Mouse (Mus musculus) embryonic facial prominence, embryonic 13.5 days (tissue): Measurements from ENCODE around the gene Hils1. TPM values are rescaled to one million over a fixed set of nuclear protein-coding genes. Genes with fewer than 3 reads are reported as not detected.
A peak's percentile ranks its signal among the peaks of the same experiment; 100 is the strongest.
"Not testable (repeated sequence)": the region's sequence is repeated elsewhere in the genome, so short reads cannot be mapped to it uniquely, and the experiment has no call there.

Experiments used
- ATAC-seq: fragments of 200-750 bp; cut with Nextera tagmentation; 2 replicates; pipeline ENCODE4 v1.8.0; 2017; ENCODE audit warnings: low read depth; ENCODE audit not compliant: insufficient number of reproducible peaks, insufficient read depth, low FRiP score, low TSS enrichment
- H3K27ac ChIP-seq: fragments of 300-500 bp; sonication (generic); 2 replicates; pipeline ENCODE4 v1.5.1; 2015; ENCODE audit warnings: moderate library complexity, mild to moderate bottlenecking, inconsistent platforms
- H3K27me3 ChIP-seq: fragments of 300-500 bp; sonication (generic); 2 replicates; pipeline ENCODE4 v1.6.1; 2015; ENCODE audit warnings: mild to moderate bottlenecking, inconsistent platforms
- H3K36me3 ChIP-seq: fragments of 300-500 bp; sonication (generic); 2 replicates; pipeline ENCODE4 v1.6.1; 2015; ENCODE audit warnings: mild to moderate bottlenecking, inconsistent platforms
- H3K4me1 ChIP-seq: fragments of 300-500 bp; sonication (generic); 2 replicates; pipeline ENCODE4 v1.6.1; 2015; ENCODE audit warnings: inconsistent platforms
- H3K4me2 ChIP-seq: fragments of 300-500 bp; sonication (generic); 2 replicates; pipeline ENCODE4 v1.6.1; 2015; ENCODE audit warnings: moderate library complexity, mild to moderate bottlenecking, inconsistent platforms
- H3K4me3 ChIP-seq: fragments of 300-500 bp; sonication (generic); 2 replicates; pipeline ENCODE4 v1.5.1; 2015; ENCODE audit warnings: mild to moderate bottlenecking, inconsistent platforms
- H3K9ac ChIP-seq: fragments of 300-500 bp; sonication (generic); 2 replicates; pipeline ENCODE4 v1.6.1; 2015; ENCODE audit warnings: mild to moderate bottlenecking, inconsistent platforms
- H3K9me3 ChIP-seq: fragments of 300-500 bp; sonication (generic); 2 replicates; pipeline ENCODE4 v1.6.1; 2016; ENCODE audit warnings: inconsistent platforms
- WGBS: fragments of 180-500 bp; shearing (Covaris S2); methylation state at CpG from one replicate; pipeline ENCODE4 v1.1.7; 2015; ENCODE audit warnings: mixed read lengths; 5-methylcytosine and 5-hydroxymethylcytosine counted together
- polyA plus RNA-seq: library from polyadenylated mRNA; unstranded; fragments of >200 nt; fragmentation: Nextera tagmentation; extraction: Ambion mirVana; gene quantifications from 2 replicates; pipeline ENCODE4 v1.2.1, GENCODE M21; 2015

The Hils1 gene
- polyA plus RNA-seq, 1 experiment from 2014 or later: not detected

- no peak overlapping the region for H3K4me2 ChIP-seq
- H3K9ac ChIP-seq: no peak overlapping the region
- peak overlapping the region; percentile 23; the same call in 1 of the 2 replicates for H3K27ac ChIP-seq
- 18% methylated on average over 6 of the region's 6 CpGs for WGBS
- no peaks in the 10 kb centered on the region for H3K9me3 ChIP-seq
- H3K4me3 ChIP-seq: no peak overlapping the region
- H3K4me1 ChIP-seq: peaks cover 15% of the 10 kb centered on the region; the same call in 1 of the 2 replicates
- peaks cover 55% of the 10 kb centered on the region for H3K36me3 ChIP-seq
- ATAC-seq: no peak
- H3K27me3 ChIP-seq: no peaks in the 10 kb centered on the region
These were observed 15.2 kb upstream of the Hils1 start for GRCm38 (mm10) chr11:94952169-94952568.

- no peak for ATAC-seq
- WGBS: 54% methylated on average over 9 of the region's 9 CpGs
- 0 out of 2 replicates have a peak overlapping the region, but pooled peaks have one; percentile 32 for H3K4me2 ChIP-seq
These were observed 12.3 kb upstream of the Hils1 start for GRCm38 (mm10) chr11:94955103-94955502.

DNA sequence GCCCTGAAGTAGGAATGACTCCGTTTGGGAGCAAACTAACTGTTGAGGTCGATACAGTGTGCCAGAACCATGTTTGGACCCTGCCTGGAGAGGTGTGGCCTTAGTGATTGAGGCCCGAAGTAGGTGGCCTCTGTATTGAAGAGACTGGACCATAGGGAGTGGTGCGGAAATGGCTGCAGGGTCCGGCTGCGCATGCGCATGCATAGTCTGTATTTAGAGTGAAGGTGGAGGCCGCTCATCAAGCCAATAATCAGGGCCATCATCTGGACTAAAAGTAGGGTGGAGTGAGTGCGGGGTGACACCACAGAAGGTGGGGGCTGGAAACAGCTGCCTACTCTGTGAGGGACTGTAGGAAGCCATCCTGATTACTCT lies 9.7 kb upstream of the Hils1 start:
- Histone ChIP-seq H3K4me1 (peaks cover 15% of the 10 kb centered on the region), H3K27ac (peak overlapping the region; percentile 62), H3K9ac (peak overlapping the region; percentile 36; the same call in 1 of the 2 replicates), H3K36me3 (peaks cover 4% of the 10 kb centered on the region), H3K4me2 (peak overlapping the region; percentile 7; the same call in 1 of the 2 replicates), H3K9me3 (no peaks in the 10 kb centered on the region), H3K4me3 (no peak overlapping the region), H3K27me3 (no peaks in the 10 kb centered on the region)
- 82% methylated on average over 9 of the region's 9 CpGs for WGBS
- no peak for ATAC-seq

More at GRCm38 (mm10) chr11:94955103-94955502, 12.3 kb upstream of the Hils1 start:
- Histone ChIP-seq H3K9me3 (no peaks in the 10 kb centered on the region), H3K4me3 (no peak overlapping the region), H3K27ac (peak overlapping the region; percentile 45; the same call in 1 of the 2 replicates), H3K27me3 (no peaks in the 10 kb centered on the region), H3K4me1 (peaks cover 21% of the 10 kb centered on the region), H3K36me3 (peaks cover 25% of the 10 kb centered on the region), H3K9ac (no peak overlapping the region)

- H3K4me1 ChIP-seq: peaks cover 15% of the 10 kb centered on the region
- 25% methylated on average over 8 of the region's 8 CpGs for WGBS
- peak overlapping the region; percentile 62 for H3K27ac ChIP-seq
- H3K36me3 ChIP-seq: no peaks in the 10 kb centered on the region
- no peaks in the 10 kb centered on the region for H3K27me3 ChIP-seq
- no peak overlapping the region for H3K4me3 ChIP-seq
- H3K9me3 ChIP-seq: no peaks in the 10 kb centered on the region
- no peak; the same call in 1 of the 2 replicates for ATAC-seq
- H3K4me2 ChIP-seq: peak overlapping the region; percentile 7; the same call in 1 of the 2 replicates
- H3K9ac ChIP-seq: peak overlapping the region; percentile 36; the same call in 1 of the 2 replicates
These were observed 9.1 kb upstream of the Hils1 start for GRCm38 (mm10) chr11:94958065-94958858.

DNA sequence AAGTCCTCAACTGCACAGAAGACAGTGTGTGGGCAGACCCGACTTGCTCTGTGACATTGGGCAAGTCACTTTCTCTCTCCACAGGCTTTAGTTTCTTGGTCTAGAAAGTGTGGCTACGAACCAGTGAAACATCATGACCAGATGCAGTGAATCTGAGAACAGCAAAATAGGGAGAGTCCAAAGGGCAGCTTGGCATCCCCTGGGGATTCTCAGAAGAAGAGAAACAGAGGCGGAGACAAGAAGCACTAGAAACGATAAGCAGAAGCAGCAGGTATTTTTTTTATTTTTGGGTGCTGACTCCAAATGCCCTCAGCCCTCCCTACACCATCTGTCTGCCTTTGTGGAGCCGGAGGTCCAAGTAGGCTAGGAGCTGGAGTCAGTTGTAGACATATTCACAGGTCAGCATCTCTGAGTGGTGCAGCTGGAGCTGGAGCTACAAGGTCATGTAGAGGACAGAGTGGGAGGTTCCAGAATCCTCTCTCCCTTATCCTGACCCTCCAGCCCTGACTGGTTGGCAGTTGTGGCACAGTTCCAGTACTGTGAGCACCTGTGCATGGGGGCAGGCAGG lies 4.8 kb upstream of the Hils1 start:
- Histone ChIP-seq H3K27ac (no peak overlapping the region), H3K9me3 (no peaks in the 10 kb centered on the region), H3K9ac (no peak overlapping the region), H3K4me2 (no peak overlapping the region), H3K27me3 (no peaks in the 10 kb centered on the region), H3K4me1 (peaks cover 15% of the 10 kb centered on the region), H3K4me3 (no peak overlapping the region), H3K36me3 (no peaks in the 10 kb centered on the region)
- ATAC-seq: no peak
- WGBS: 75% methylated on average over 5 of the region's 5 CpGs

DNA sequence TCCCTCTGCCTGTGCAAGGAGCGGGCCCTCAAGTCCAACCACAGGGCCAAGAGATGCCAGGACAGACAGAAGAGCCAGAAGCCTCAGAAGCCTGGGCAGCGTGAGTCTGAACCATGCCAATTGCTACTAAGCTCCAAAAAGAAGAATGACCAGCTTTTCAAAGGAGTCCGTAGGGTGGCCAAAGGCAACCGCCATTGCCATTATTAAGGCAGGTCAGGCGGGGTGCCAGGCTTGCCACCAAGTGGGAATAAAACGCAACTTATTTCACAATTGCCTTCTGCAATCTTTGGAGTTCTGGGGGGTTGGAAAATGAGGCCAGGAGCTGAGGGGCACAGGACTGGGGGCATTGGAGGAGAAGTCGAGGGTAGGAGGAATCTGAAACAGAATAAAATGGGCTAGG lies 794 bp downstream of the Hils1 start:
- WGBS: 82% methylated on average over 7 of the region's 7 CpGs
- no peak overlapping the region for H3K4me3 ChIP-seq
- 0 out of 2 replicates have a peak, but pooled peaks cover 4% of the 10 kb centered on the region for H3K27me3 ChIP-seq
- no peaks in the 10 kb centered on the region for H3K4me1 ChIP-seq
- H3K36me3 ChIP-seq: no peaks in the 10 kb centered on the region
- no peak overlapping the region for H3K4me2 ChIP-seq
- ATAC-seq: no peak
- peak overlapping the region; percentile 6; the same call in 1 of the 2 replicates for H3K9ac ChIP-seq
- no peaks in the 10 kb centered on the region for H3K9me3 ChIP-seq
- H3K27ac ChIP-seq: no peak overlapping the region

DNA sequence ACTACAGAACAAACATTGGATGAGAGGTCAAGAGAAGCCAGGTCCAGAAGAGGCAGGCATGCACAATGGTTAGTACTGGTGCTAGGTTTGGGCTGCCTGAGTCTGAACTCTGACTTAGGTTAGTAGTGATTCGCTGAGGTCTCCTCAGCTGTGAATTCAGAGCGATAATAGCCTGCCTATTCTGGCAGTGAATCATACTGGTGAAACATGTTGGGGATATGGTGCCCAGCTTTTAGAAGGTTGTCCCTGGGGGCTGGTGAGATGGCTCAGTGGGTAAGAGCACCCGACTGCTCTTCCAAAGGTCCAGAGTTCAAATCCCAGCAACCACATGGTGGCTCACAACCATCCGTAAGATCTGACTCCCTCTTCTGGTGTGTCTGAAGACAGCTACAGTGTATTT lies 2.3 kb downstream of the Hils1 start:
- not testable (repeated sequence) for H3K27ac ChIP-seq, ATAC-seq, H3K4me2 ChIP-seq, H3K9me3 ChIP-seq, H3K4me3 ChIP-seq, H3K4me1 ChIP-seq, H3K36me3 ChIP-seq, H3K9ac ChIP-seq, H3K27me3 ChIP-seq
- WGBS: 95% methylated on average over 4 of the region's 4 CpGs

DNA sequence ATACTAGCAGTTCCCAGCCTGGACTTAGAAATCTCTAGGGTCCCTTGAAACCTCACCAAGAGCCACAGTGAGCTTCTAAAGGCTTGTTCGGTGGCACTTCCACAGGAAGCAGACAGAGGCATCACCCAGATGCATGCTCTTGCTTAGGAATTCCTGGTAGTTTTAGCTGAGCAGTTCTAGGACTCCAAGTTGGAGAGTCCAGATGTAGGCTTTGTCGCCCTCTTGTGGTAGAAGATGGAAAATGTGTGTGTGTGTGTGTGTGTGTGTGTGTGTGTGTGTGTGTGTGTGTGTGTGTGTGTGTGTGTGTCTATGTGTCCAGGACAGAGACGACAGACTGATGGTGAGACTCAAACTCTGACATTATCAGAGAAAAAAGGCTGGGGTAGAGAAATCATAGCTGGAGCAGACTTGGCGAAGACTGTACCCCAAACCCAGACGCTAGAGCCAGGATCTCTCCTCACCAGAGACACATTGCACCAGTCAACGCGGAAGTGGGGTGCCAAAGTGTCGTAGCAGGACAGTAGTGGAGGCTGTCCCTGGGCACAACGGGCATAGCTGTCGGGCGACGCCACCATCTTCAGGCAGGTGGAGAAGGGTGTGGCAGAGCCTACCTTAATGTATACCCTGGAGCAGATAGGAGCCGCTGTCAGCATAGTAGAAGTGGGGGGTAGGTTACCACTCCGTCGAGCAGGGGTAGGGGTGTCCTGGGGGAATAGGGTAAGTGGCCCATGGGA lies 3.0 kb downstream of the Hils1 start:
- Histone ChIP-seq H3K36me3 (no peaks in the 10 kb centered on the region), H3K4me3 (no peak overlapping the region), H3K9ac (no peak overlapping the region), H3K27me3 (0 out of 2 replicates have a peak, but pooled peaks cover 4% of the 10 kb centered on the region), H3K4me2 (no peak overlapping the region), H3K27ac (no peak overlapping the region; the same call in 1 of the 2 replicates), H3K9me3 (no peaks in the 10 kb centered on the region), H3K4me1 (no peaks in the 10 kb centered on the region)
- no peak for ATAC-seq
- 61% methylated on average over 15 of the region's 15 CpGs for WGBS

DNA sequence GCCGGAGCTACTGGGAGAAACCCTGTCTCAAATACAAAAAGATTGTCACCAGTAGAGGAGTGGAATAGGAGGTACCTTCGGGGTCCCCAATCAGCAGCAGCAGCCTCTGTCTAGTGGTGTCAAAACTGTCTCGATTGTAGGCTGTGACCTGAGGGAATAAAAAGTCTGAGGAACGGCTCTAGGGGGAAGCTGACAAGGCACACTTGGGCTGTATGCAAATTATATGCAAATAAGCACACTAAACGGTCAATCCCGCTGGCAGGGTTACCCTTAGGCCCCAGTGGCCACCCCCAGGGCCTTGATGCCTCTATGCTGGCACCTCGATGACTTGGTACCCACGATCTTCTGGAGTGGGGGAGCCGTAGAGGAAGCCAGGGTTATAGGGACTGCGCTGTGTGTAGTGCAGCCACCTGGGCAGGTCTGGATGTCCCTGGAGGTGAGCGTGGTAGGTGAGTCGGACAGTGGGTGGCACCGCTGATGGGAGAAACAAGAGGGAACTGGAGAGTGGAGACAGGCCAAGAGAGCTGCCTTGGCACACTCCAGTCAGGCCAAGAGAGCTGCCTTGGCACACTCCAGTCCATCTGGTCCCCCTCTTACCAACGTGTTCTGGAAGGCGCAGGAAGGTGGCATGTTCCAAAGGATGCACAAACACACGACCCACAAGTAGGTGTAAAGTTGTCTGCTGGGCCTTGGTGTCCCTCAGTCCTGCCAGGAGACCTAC lies 4.7 kb downstream of the Hils1 start:
- H3K4me2 ChIP-seq: no peak overlapping the region
- H3K27me3 ChIP-seq: 0 out of 2 replicates have a peak, but pooled peaks cover 4% of the 10 kb centered on the region
- H3K4me1 ChIP-seq: no peaks in the 10 kb centered on the region
- 63% methylated on average over 16 of the region's 16 CpGs for WGBS
- no peak overlapping the region for H3K4me3 ChIP-seq
- ATAC-seq: no peak
- no peaks in the 10 kb centered on the region for H3K36me3 ChIP-seq
- H3K27ac ChIP-seq: no peak overlapping the region
- H3K9me3 ChIP-seq: no peaks in the 10 kb centered on the region
- no peak overlapping the region for H3K9ac ChIP-seq

DNA sequence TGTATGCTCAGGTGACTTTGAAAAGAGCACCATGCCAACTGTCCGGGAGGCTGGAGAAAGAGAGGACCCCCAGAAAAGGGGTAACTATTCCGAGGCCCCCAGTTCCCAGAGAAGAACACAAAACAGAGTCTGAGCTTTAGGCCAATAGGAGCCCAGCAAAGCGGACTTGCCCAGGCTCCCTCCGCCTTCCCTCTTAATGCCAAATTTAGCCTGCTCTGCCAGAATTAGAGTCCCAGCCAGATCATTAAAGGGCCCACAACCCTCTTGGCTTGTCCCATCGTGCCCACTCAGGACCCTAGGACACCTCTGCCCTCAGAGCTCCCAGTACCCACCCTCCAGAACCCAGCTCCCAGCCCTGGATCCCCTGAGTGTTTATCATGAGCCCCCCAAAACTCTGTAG lies 5.5 kb downstream of the Hils1 start:
- Histone ChIP-seq H3K4me2 (no peak overlapping the region), H3K36me3 (no peaks in the 10 kb centered on the region), H3K9me3 (no peaks in the 10 kb centered on the region), H3K9ac (peak overlapping the region; percentile 32; the same call in 1 of the 2 replicates), H3K4me1 (peaks cover under 1% of the 10 kb centered on the region; the same call in 1 of the 2 replicates), H3K27me3 (0 out of 2 replicates have a peak, but pooled peaks cover 4% of the 10 kb centered on the region), H3K4me3 (no peak overlapping the region), H3K27ac (no peak overlapping the region)
- WGBS: 52% methylated on average over 5 of the region's 5 CpGs
- ATAC-seq: no peak

- no peak for ATAC-seq
- no peaks in the 10 kb centered on the region for H3K36me3 ChIP-seq
- 0 out of 2 replicates have a peak, but pooled peaks cover 4% of the 10 kb centered on the region for H3K27me3 ChIP-seq
- H3K27ac ChIP-seq: no peak overlapping the region
- peaks cover 5% of the 10 kb centered on the region; the same call in 1 of the 2 replicates for H3K4me1 ChIP-seq
- no peak overlapping the region for H3K4me2 ChIP-seq
- no peak overlapping the region for H3K4me3 ChIP-seq
- 40% methylated on average over 4 of the region's 4 CpGs for WGBS
- no peaks in the 10 kb centered on the region for H3K9me3 ChIP-seq
- peak overlapping the region; percentile 32; the same call in 1 of the 2 replicates for H3K9ac ChIP-seq
These were observed 5.9 kb downstream of the Hils1 start for GRCm38 (mm10) chr11:94973313-94973712.
